Mouse (Mus musculus): ENCODE measurements around the gene Nfkb1. TPM values are rescaled to one million over a fixed set of nuclear protein-coding genes. Genes with fewer than 3 reads are reported as not detected.

Nfkb1 gene
- polyA plus RNA-seq, 1 experiment = 38.3 TPM

DNA sequence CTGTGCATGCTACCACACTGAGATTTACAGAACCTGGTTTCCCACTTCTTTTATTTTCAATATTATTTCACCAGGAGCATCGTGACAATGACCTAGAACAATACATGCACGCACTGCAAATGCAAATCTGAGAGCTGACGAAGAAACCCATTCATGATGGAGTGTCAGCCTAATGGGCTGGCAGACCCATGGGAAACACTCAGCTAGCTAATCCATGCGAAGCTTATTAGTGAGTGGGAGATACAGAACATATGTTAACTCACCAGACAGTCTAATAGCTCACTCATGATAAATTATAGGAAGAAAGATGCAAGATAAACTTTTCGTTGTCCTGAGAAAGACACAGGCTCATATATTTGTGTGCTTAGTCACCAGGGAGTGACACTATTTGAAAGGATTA is 19.2 kb downstream of the Nfkb1 start:
- TF ChIP-seq EP300 (IDR thresholded peaks at IDR 0.05; ENCODE audit: insufficient read depth, low read depth, low read length) = no peak
- no peak for TF ChIP-seq CTCF (IDR thresholded peaks at IDR 0.05; ENCODE audit: low read depth, low read length)
- TF ChIP-seq POLR2A (IDR thresholded peaks at IDR 0.05; ENCODE audit: insufficient read depth, low read length) = no peak
- Histone ChIP-seq H3K9me3 (replicated peaks; ENCODE audit: control insufficient read depth, insufficient read depth, low read length, poor library complexity, severe bottlenecking) (no peaks in the 10 kb centered on the region), H3K4me1 (ENCODE audit: control insufficient read depth, insufficient read depth, low read length) (no peaks in the 10 kb centered on the region), H3K27ac (ENCODE audit: insufficient read depth, low read length) (no peak overlapping the region), H3K9ac (ENCODE audit: low read depth, poor library complexity, severe bottlenecking) (no peak overlapping the region), H3K36me3 (ENCODE audit: control insufficient read depth, insufficient read depth, low read length, poor library complexity, severe bottlenecking) (no peaks in the 10 kb centered on the region), H3K4me3 (ENCODE audit: low read depth, low read length) (no peak overlapping the region), H3K27me3 (ENCODE audit: control insufficient read depth, insufficient read depth, low read length, poor library complexity, severe bottlenecking) (no peaks in the 10 kb centered on the region)

DNA sequence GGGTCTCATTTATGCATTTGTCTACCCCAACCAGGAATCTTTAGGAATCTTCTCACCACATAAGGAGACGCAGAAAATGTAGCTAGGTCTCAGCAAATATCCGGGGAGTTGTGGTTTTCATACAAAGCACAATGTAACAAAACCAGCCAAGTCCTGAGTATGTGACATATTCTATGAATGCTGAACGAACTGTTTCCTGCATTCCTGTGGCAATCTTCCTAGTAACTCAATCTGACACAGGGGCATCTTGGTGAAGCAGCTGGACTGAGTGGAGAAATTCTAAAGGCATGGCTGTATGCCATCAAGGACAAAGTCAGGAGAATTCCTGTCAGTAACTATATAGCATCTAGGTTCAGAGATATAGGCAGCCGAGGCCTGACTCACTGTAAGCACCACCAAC is 20.5 kb downstream of the Nfkb1 start:
- H3K4me3 ChIP-seq (ENCODE audit: low read depth, low read length) = no peak overlapping the region
- H3K27ac ChIP-seq (ENCODE audit: insufficient read depth, low read length) = no peak overlapping the region
- H3K27me3 ChIP-seq (ENCODE audit: control insufficient read depth, insufficient read depth, low read length, poor library complexity, severe bottlenecking) = no peaks in the 10 kb centered on the region
- H3K9me3 ChIP-seq (replicated peaks; ENCODE audit: control insufficient read depth, insufficient read depth, low read length, poor library complexity, severe bottlenecking) = no peaks in the 10 kb centered on the region
- no peaks in the 10 kb centered on the region for H3K4me1 ChIP-seq (ENCODE audit: control insufficient read depth, insufficient read depth, low read length)
- H3K36me3 ChIP-seq (ENCODE audit: control insufficient read depth, insufficient read depth, low read length, poor library complexity, severe bottlenecking) = no peaks in the 10 kb centered on the region
- no peak for TF ChIP-seq POLR2A (IDR thresholded peaks at IDR 0.05; ENCODE audit: insufficient read depth, low read length)
- no peak overlapping the region for H3K9ac ChIP-seq (ENCODE audit: low read depth, poor library complexity, severe bottlenecking)

DNA sequence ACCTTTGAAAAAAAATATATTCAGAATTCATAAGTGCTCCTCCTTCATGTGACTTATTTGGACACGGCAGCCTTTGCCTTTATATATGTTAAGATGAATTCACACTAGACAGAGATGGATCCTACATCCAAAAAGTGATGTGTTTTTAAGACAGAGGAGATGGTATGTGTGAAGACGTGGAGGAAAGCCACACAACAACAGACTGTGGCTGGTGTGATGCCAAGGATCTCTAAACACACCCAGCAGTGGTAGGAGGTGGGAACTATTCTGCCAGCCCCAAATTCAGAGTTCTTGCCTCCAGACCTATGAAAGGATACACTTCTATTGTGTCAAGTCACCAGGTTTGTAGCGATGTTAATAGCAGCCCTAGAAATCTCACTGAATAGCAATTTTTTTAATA is 24.3 kb downstream of the Nfkb1 start:
- H3K9me3 ChIP-seq (replicated peaks; ENCODE audit: control insufficient read depth, insufficient read depth, low read length, poor library complexity, severe bottlenecking) = no peaks in the 10 kb centered on the region
- no peaks in the 10 kb centered on the region for H3K27me3 ChIP-seq (ENCODE audit: control insufficient read depth, insufficient read depth, low read length, poor library complexity, severe bottlenecking)
- H3K36me3 ChIP-seq (ENCODE audit: control insufficient read depth, insufficient read depth, low read length, poor library complexity, severe bottlenecking) = no peaks in the 10 kb centered on the region
- H3K27ac ChIP-seq (ENCODE audit: insufficient read depth, low read length) = no peak overlapping the region
- H3K4me3 ChIP-seq (ENCODE audit: low read depth, low read length) = no peak overlapping the region
- no peaks in the 10 kb centered on the region for H3K4me1 ChIP-seq (ENCODE audit: control insufficient read depth, insufficient read depth, low read length)
- H3K9ac ChIP-seq (ENCODE audit: low read depth, poor library complexity, severe bottlenecking) = no peak overlapping the region
- TF ChIP-seq EP300 (IDR thresholded peaks at IDR 0.05; ENCODE audit: insufficient read depth, low read depth, low read length) (no peak), CTCF (IDR thresholded peaks at IDR 0.05; ENCODE audit: low read depth, low read length) (no peak), POLR2A (IDR thresholded peaks at IDR 0.05; ENCODE audit: insufficient read depth, low read length) (no peak)

DNA sequence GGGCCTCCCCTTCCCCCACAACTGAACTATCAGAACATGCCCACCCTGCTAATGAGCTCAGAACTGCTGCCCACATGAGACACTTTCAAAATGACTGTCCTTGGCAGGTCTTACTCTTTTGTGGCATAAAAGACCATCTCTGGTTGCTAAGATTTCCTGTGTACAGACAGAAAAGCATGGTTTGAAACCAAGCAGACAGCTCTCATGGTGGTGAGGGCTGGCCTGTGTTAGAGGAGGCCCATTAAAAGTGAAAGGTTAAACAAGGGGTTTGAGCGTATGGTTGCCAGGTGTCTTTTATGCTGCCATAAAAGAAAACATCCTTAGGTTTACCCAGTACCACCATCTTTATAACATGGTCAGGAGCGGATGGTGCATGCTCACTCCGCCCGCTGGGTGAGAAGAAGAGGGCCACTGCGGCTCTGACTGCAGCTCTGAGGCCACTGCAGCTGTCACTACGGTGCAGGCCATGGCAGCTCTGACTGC is 25.5 kb downstream of the Nfkb1 start:
- no peak overlapping the region for H3K27ac ChIP-seq (ENCODE audit: insufficient read depth, low read length)
- no peak for TF ChIP-seq POLR2A (IDR thresholded peaks at IDR 0.05; ENCODE audit: insufficient read depth, low read length)
- TF ChIP-seq CTCF (IDR thresholded peaks at IDR 0.05; ENCODE audit: low read depth, low read length) = no peak
- TF ChIP-seq EP300 (IDR thresholded peaks at IDR 0.05; ENCODE audit: insufficient read depth, low read depth, low read length) = no peak
- H3K9ac ChIP-seq (ENCODE audit: low read depth, poor library complexity, severe bottlenecking) = no peak overlapping the region
- H3K4me3 ChIP-seq (ENCODE audit: low read depth, low read length) = no peak overlapping the region
- H3K4me1 ChIP-seq (ENCODE audit: control insufficient read depth, insufficient read depth, low read length) = no peaks in the 10 kb centered on the region
- H3K36me3 ChIP-seq (ENCODE audit: control insufficient read depth, insufficient read depth, low read length, poor library complexity, severe bottlenecking) = no peaks in the 10 kb centered on the region
- H3K27me3 ChIP-seq (ENCODE audit: control insufficient read depth, insufficient read depth, low read length, poor library complexity, severe bottlenecking) = no peaks in the 10 kb centered on the region
- H3K9me3 ChIP-seq (replicated peaks; ENCODE audit: control insufficient read depth, insufficient read depth, low read length, poor library complexity, severe bottlenecking) = no peaks in the 10 kb centered on the region

DNA sequence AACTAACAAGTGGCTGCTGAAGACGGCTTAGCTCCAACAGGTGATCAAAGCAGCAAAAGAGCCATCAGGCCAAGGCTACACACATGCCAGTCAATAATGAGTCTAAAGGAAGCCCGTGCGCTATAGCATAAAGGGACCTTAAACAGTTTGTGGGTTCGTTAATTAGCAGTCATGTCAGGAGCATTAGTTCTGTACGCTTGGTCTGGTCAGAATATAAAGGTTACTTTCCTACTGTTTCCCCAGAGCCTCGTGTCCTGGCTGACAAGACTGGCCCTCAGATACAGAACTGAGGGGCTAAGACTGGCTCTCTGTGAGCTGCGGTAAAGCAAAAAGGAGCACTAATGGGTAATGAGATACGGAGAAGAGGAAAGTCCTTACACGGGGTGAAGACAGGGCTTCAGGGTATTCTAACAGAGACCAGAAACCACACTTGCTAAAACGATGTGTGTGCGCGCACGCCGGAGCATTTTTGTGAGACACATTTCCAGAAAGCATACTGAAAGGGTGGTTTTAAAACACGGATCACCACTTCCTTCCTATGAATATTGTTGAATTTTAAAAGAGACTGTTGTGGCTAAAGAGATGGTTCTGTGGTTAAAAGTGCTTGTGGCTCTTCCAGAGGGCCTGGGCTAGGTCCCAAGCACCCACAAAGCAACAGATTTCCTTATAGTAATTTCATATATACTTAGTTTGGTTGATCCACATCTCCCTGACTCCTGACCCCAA is 29.0 kb downstream of the Nfkb1 start:
- no peak overlapping the region for H3K4me3 ChIP-seq (ENCODE audit: low read depth, low read length)
- no peak overlapping the region for H3K9ac ChIP-seq (ENCODE audit: low read depth, poor library complexity, severe bottlenecking)
- no peaks in the 10 kb centered on the region; the same call in 1 of the 2 replicates for H3K9me3 ChIP-seq (replicated peaks; ENCODE audit: control insufficient read depth, insufficient read depth, low read length, poor library complexity, severe bottlenecking)
- H3K4me1 ChIP-seq (ENCODE audit: control insufficient read depth, insufficient read depth, low read length) = no peaks in the 10 kb centered on the region
- H3K27ac ChIP-seq (ENCODE audit: insufficient read depth, low read length) = no peak overlapping the region
- H3K27me3 ChIP-seq (ENCODE audit: control insufficient read depth, insufficient read depth, low read length, poor library complexity, severe bottlenecking) = no peaks in the 10 kb centered on the region
- TF ChIP-seq POLR2A (IDR thresholded peaks at IDR 0.05; ENCODE audit: insufficient read depth, low read length) (no peak), EP300 (IDR thresholded peaks at IDR 0.05; ENCODE audit: insufficient read depth, low read depth, low read length) (no peak), CTCF (IDR thresholded peaks at IDR 0.05; ENCODE audit: low read depth, low read length) (no peak)
- H3K36me3 ChIP-seq (ENCODE audit: control insufficient read depth, insufficient read depth, low read length, poor library complexity, severe bottlenecking) = no peaks in the 10 kb centered on the region; the same call in 1 of the 2 replicates

DNA sequence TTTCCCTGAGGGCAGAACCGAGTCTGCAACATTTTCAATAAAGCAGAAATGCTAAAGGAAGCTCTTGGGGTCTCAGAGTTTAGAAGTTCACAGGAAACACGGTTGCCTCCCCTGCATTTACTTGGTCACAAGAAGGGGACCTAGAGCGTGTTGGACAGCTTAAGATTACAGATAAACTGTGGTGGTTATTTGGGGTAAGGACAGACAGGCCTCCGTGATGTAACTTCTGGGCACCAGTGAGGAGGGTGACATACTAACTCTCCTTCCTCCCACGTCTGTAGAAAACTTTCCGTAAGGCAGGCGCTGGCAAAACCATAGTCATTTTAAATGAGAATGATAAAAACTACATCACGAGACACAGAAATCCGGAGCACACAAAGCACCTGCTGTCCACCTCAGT is 29.6 kb downstream of the Nfkb1 start:
- H3K27ac ChIP-seq (ENCODE audit: insufficient read depth, low read length) = no peak overlapping the region
- no peak overlapping the region for H3K9ac ChIP-seq (ENCODE audit: low read depth, poor library complexity, severe bottlenecking)
- no peaks in the 10 kb centered on the region for H3K4me1 ChIP-seq (ENCODE audit: control insufficient read depth, insufficient read depth, low read length)
- TF ChIP-seq CTCF (IDR thresholded peaks at IDR 0.05; ENCODE audit: low read depth, low read length) (no peak), POLR2A (IDR thresholded peaks at IDR 0.05; ENCODE audit: insufficient read depth, low read length) (no peak), EP300 (IDR thresholded peaks at IDR 0.05; ENCODE audit: insufficient read depth, low read depth, low read length) (no peak)
- H3K27me3 ChIP-seq (ENCODE audit: control insufficient read depth, insufficient read depth, low read length, poor library complexity, severe bottlenecking) = no peaks in the 10 kb centered on the region
- H3K36me3 ChIP-seq (ENCODE audit: control insufficient read depth, insufficient read depth, low read length, poor library complexity, severe bottlenecking) = no peaks in the 10 kb centered on the region; the same call in 1 of the 2 replicates
- H3K9me3 ChIP-seq (replicated peaks; ENCODE audit: control insufficient read depth, insufficient read depth, low read length, poor library complexity, severe bottlenecking) = no peaks in the 10 kb centered on the region; the same call in 1 of the 2 replicates
- no peak overlapping the region for H3K4me3 ChIP-seq (ENCODE audit: low read depth, low read length)
